Mouse (Mus musculus) intestine, postnatal 0 days (tissue): Measurements from ENCODE around the gene Slc39a11. TPM values are rescaled to one million over a fixed set of nuclear protein-coding genes. Genes with fewer than 3 reads are reported as not detected.

Experiments
- ATAC-seq: fragments of 200-750 bp; cut with Nextera tagmentation; 2 replicates; pipeline ENCODE4 v1.8.0; 2017; ENCODE audit warnings: mild to moderate bottlenecking, moderate TSS enrichment, moderate library complexity
- H3K27ac ChIP-seq: fragments of 300-500 bp; sonication (generic); 2 replicates; pipeline ENCODE4 v1.5.1; 2014; ENCODE audit warnings: mild to moderate bottlenecking, low read depth, low read length, moderate library complexity
- H3K27me3 ChIP-seq: fragments of 300-500 bp; sonication (generic); replicated peaks from 2 replicates; pipeline ENCODE4 v1.6.1; 2014; ENCODE audit warnings: low read length, mixed read lengths; ENCODE audit not compliant: control insufficient read depth, insufficient read depth
- H3K36me3 ChIP-seq: fragments of 300-500 bp; sonication (generic); 2 replicates; pipeline ENCODE4 v1.6.1; 2014; ENCODE audit warnings: mild to moderate bottlenecking, moderate library complexity; ENCODE audit not compliant: control insufficient read depth, insufficient read depth
- H3K4me1 ChIP-seq: fragments of 300-500 bp; sonication (generic); replicated peaks from 2 replicates; pipeline ENCODE4 v1.6.1; 2014; ENCODE audit warnings: antibody characterized with exemption, low read length, mixed read lengths; ENCODE audit not compliant: control insufficient read depth, insufficient read depth
- H3K4me2 ChIP-seq: fragments of 300-500 bp; sonication (generic); replicated peaks from 2 replicates; pipeline ENCODE4 v1.6.1; 2014; ENCODE audit warnings: low read depth, mild to moderate bottlenecking, moderate library complexity
- H3K4me3 ChIP-seq: fragments of 300-500 bp; sonication (generic); 2 replicates; pipeline ENCODE4 v1.5.1; 2014; ENCODE audit warnings: low read depth, low read length
- H3K9ac ChIP-seq: fragments of 300-500 bp; sonication (generic); 2 replicates; pipeline ENCODE4 v1.6.1; 2014; ENCODE audit warnings: mild to moderate bottlenecking, low read depth, low read length
- H3K9me3 ChIP-seq: fragments of 300-500 bp; sonication (generic); 2 replicates; pipeline ENCODE4 v1.6.1; 2016; ENCODE audit warnings: mixed run types; ENCODE audit not compliant: control insufficient read depth
- CTCF ChIP-seq: sonication (generic); IDR thresholded peaks from 2 replicates; pipeline ENCODE4 v1.5.1; 2016; ENCODE audit warnings: low read depth, mild to moderate bottlenecking, control low read depth, antibody characterized with exemption, moderate library complexity
- WGBS: fragments of 180-500 bp; shearing (Covaris S2); extraction: QIAGEN DNeasy Blood & Tissue Kit; methylation state at CpG from one replicate; pipeline ENCODE4 v1.1.7; 2014; 5-methylcytosine and 5-hydroxymethylcytosine counted together
- polyA plus RNA-seq: library from polyadenylated mRNA; unstranded; fragments of >200 nt; fragmentation: Nextera tagmentation; extraction: Ambion mirVana; gene quantifications from 2 replicates; pipeline ENCODE4 v1.2.1, GENCODE M21; 2015

The Slc39a11 gene
- polyA plus RNA-seq, 1 experiment from 2014 or later, result 50.7 TPM

GRCm38 (mm10) chr11:113502968-113503367, 146.9 kb downstream of the Slc39a11 start:
- no peaks in the 10 kb centered on the region; the same call in none of the 2 replicates for H3K4me1 ChIP-seq
- no peak for ATAC-seq
- H3K9me3 ChIP-seq, result no peaks in the 10 kb centered on the region
- no peaks in the 10 kb centered on the region for H3K27me3 ChIP-seq
- no peak overlapping the region for H3K27ac ChIP-seq
- H3K4me2 ChIP-seq, result no peak overlapping the region
- no peak overlapping the region for H3K9ac ChIP-seq
- no peaks in the 10 kb centered on the region for H3K36me3 ChIP-seq
- WGBS, result 67% methylated on average over 6 of the region's 6 CpGs
- TF ChIP-seq CTCF, result no peak
- no peak overlapping the region for H3K4me3 ChIP-seq

- Histone ChIP-seq H3K9ac (no peak overlapping the region), H3K4me1 (no peaks in the 10 kb centered on the region; the same call in none of the 2 replicates), H3K36me3 (no peaks in the 10 kb centered on the region), H3K27ac (no peak overlapping the region), H3K4me2 (no peak overlapping the region), H3K9me3 (no peaks in the 10 kb centered on the region), H3K4me3 (no peak overlapping the region), H3K27me3 (no peaks in the 10 kb centered on the region)
- ATAC-seq, result no peak
- 85% methylated on average over 20 of the region's 20 CpGs for WGBS
- TF ChIP-seq CTCF, result no peak
Observed at GRCm38 (mm10) chr11:113500631-113501305, 149.1 kb downstream of the Slc39a11 start.

GRCm38 (mm10) chr11:113498889-113499288, 151.0 kb downstream of the Slc39a11 start:
- no peak overlapping the region for H3K4me2 ChIP-seq
- no peaks in the 10 kb centered on the region for H3K36me3 ChIP-seq
- no peak overlapping the region for H3K9ac ChIP-seq
- no peaks in the 10 kb centered on the region for H3K27me3 ChIP-seq
- no peaks in the 10 kb centered on the region for H3K9me3 ChIP-seq
- no peaks in the 10 kb centered on the region; the same call in 1 of the 2 replicates for H3K4me1 ChIP-seq
- H3K4me3 ChIP-seq, result no peak overlapping the region
- TF ChIP-seq CTCF, result peak; percentile 81
- no peak; the same call in 1 of the 2 replicates for ATAC-seq
- no peak overlapping the region for H3K27ac ChIP-seq
- 57% methylated on average over 9 of the region's 9 CpGs for WGBS

- no peak for ATAC-seq
- no peak overlapping the region for H3K9ac ChIP-seq
Observed at GRCm38 (mm10) chr11:113494021-113494546, 155.8 kb downstream of the Slc39a11 start.

GRCm38 (mm10) chr11:113490530-113491520, 159.1 kb downstream of the Slc39a11 start:
- Histone ChIP-seq H3K4me2 (no peak overlapping the region), H3K27me3 (no peaks in the 10 kb centered on the region), H3K9ac (no peak overlapping the region), H3K36me3 (no peaks in the 10 kb centered on the region), H3K9me3 (no peaks in the 10 kb centered on the region), H3K4me3 (no peak overlapping the region), H3K27ac (no peak overlapping the region), H3K4me1 (peaks cover 4% of the 10 kb centered on the region; the same call in 1 of the 2 replicates)
- no peak for ATAC-seq
- WGBS, result 63% methylated on average over 20 of the region's 20 CpGs
- no peak for TF ChIP-seq CTCF

More at GRCm38 (mm10) chr11:113494021-113494546, 155.8 kb downstream of the Slc39a11 start:
- H3K36me3 ChIP-seq, result no peaks in the 10 kb centered on the region
- no peak overlapping the region for H3K4me3 ChIP-seq
- H3K27me3 ChIP-seq, result no peaks in the 10 kb centered on the region
- H3K9me3 ChIP-seq, result no peaks in the 10 kb centered on the region
- 89% methylated on average over 12 of the region's 12 CpGs for WGBS
- TF ChIP-seq CTCF, result no peak
- 0 out of 2 replicates have a peak, but pooled peaks cover 2% of the 10 kb centered on the region for H3K4me1 ChIP-seq
- H3K4me2 ChIP-seq, result no peak overlapping the region
- no peak overlapping the region for H3K27ac ChIP-seq
